Mouse (Mus musculus): ENCODE measurements around the gene Grb2.

The Grb2 gene

DNA sequence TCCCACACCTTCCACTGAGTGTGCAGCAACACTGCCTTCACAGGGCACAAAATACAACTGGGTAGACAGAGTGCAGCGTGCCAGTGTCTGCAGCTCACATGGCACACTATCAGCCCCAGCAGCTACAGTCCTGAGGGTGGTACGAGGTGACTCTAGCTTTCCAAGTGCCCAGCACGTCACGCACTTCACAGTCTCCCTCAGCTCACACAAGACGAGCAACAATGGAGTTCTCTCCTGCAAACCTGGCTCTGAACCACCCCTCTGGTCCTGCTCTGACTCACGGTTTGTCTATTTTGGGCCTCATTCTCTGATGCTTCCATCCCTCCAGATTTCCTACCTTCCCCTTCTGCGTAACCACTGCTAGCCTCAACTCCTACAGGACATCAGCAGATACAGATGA lies 108.7 kb downstream of the Grb2 start:
- no peak for DNase-seq

GRCm38 (mm10) chr11:115598309-115598708 lies 110.1 kb downstream of the Grb2 start:
- no peak for DNase-seq

DNA sequence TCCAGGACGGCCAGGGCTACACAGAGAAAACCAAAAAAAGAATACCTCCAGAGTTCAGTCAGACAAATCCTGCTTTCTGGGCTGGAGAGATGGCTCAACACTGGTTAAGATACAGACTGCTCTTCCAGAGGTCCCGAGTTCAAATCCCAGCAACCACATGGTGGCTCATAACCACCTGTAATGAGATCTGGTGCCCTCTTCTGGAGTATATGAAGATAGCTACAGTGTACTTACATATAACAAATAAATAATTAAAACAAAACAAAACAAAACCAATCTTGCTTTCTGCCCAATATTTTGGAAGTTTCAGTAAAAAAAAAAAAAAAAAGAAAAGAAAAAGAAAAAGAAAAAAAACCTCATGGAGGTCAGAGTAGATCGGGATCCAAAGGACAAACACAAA lies 113.2 kb downstream of the Grb2 start:
- no peak for DNase-seq

Data from right cerebral cortex, postnatal 14 days (tissue).